Mouse (Mus musculus) urinary bladder, adult 2 months (tissue): Measurements from ENCODE around the gene Acvr1b. TPM values are rescaled to one million over a fixed set of nuclear protein-coding genes. Genes with fewer than 3 reads are reported as not detected.

Experiments
- DNase-seq: peaks from one replicate; pipeline ENCODE4 v3.0.0; 2022; ENCODE audit warnings: low spot score
- polyA plus RNA-seq: library from polyadenylated mRNA; depleted of rRNA; stranded (reverse); fragments of >200 nt; gene quantifications from 2 replicates; pipeline ENCODE4 v1.2.3, GENCODE M21; 2012; rRNA removed

Acvr1b gene
- polyA plus RNA-seq, 1 experiment = 24.8 TPM

DNA sequence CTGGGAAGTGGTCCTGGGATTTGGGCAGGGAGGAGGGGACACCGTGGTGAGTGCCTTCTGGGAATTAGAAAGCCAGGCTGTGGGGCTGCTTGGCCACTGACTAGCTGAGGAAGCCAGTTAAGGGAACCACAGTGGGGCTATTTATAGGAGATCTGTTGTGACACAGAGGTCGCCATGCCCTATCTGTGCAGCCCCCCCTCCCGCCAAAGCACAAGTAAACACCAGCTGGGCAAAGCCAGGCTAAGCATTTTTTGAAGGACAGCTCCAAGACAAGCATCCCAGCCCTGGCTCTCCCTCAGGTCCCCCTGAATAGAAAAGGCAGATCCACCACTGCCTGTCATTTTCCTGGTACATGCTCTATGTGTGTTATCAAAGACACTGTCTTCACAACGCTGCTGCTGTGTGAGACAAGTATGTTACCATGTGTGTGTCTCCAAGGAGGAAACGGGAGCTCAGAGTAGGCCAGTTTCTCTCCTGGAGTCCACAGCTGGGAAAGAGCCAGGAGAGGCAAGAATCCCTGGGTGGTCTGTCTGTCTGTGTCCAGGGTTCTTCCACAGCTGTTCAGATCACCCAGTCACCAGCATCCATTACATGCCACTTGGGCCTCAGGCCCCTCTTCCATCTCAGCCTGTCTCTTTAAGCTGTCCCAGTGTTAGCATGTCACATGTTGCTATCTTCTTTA is 74.3 kb downstream of the Acvr1b start:
- DNase-seq = no peak

DNA sequence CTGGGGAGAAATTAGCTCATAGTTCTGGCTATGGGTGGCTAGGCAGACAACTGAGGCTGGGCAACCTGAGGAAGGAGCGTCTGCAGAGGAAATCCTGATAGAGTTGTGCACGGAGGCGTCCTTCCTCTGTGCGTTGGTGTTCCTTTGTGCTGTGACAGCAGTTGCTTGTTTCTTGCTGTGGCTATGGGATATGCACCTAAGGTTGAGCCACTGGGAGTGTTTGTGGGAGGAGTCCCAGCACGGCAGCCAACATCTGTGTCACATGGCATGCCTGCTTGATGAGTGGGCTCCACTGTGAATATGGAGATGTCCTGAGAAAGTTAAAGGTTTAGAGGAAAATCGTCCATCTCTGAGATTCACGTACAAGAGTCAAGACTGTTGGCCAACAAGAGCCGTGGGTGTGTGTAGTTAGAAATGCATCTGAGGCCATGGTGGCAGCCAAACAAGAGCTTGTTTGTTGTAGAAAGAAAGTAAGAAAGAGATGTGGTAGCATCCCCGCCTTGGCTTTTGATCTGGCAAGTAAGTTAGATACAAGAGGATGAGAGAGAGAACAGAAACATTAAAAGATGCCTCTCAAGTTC is 76.4 kb downstream of the Acvr1b start:
- DNase-seq = no peak

DNA sequence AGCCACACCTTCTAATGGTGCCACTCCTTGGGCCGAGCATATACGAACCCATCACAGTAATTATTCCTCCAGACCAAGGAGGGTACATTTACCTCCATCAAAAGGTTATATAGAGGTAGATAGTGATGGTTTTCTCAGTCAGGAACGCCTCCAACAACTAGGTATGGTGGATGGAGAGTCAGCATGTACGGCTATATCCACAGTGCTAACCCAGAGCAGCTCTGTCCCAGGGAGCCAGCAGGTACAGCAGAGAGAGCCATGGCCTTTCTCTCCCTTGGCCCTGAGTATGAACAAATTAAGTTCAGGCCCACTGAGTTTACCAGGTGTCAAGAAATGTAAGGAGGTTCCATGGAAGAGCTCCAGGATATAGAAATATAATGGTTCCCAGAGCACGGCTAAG is 78.1 kb downstream of the Acvr1b start:
- DNase-seq = no peak

DNA sequence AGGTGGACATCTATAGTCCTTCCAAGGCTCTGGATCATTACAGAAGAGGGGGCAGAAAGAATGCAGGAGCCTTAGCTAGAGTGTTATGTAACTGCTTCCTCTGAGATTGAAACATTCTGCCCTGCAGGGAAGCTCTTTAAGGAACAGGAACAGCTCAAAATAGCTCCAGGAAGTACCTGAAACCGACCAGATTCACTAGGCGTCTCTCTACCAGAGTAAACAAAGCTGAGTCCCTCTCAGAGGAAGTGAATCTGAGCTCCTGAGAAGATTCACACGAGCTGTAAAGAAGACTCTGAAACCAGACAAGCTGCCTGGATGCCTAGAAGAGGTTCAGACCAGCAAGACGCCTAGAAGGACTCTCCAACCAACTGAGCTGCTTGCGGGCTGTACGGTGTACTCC is 78.7 kb downstream of the Acvr1b start:
- DNase-seq = no peak

DNA sequence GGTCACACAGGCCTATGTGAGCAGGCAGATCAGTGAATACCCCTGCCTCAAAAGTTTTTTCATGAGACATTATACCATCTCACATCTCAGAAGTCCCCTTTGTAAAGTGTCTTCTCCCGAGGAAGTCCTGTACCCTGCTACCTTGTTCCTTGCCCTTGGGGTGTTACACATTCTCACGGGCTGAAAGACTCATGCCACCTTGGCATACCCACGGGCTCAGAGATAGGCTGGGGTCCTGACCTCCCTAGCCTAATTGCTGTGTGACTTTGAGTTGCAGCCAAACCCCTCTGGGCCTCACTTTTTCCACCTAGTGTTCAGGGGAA is 79.7 kb downstream of the Acvr1b start:
- DNase-seq = no peak

DNA sequence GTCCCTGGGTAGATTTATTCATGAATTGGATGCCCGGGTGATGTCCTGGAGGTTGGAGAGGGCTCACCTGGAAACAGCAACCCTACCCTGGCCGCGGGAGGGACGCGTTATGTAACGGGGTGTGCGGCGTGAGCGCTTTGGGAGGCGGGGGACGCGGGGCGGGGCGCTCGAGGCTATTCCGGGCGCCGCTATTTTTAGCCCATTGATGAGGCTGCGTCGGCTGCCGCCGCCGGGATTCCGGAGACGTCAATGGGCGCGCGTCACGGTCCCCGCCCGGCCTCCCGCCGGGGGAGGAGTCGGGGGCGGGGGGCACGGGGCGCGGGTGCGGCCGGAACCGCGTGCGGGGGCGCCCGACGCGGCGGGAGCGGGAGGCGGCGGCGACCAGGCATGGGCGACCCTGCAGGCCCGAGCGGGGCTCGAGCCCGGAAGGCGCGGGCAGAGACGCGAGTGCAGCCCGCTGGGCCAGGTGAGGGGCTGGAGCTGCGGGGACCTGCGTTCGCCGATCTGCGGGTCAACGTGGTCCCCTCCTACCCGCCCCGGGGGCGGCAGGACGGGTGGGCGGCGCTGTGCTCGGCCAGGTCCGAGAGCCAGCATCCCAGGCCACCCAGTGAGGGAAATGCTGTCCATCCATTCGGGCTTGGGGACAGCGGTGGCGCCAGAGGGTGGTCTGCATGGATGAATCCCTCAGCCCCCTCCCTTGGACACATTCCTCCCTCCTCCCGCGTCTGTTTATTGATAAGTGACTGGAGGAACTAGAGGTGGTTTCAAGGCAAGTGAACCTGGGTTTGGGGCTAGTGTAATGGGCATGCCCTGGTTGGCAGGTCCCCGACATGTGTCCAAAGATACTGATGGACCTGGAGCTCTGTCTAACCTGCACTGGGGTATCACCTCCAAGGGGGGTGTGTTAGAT is 80.3 kb downstream of the Acvr1b start, which contains the start of gene Nr4a1:
Gene Nr4a1 (plus strand): TSS at position 384 of the 910 bp plus-strand sequence.
- DNase-seq = peak; percentile 58

DNA sequence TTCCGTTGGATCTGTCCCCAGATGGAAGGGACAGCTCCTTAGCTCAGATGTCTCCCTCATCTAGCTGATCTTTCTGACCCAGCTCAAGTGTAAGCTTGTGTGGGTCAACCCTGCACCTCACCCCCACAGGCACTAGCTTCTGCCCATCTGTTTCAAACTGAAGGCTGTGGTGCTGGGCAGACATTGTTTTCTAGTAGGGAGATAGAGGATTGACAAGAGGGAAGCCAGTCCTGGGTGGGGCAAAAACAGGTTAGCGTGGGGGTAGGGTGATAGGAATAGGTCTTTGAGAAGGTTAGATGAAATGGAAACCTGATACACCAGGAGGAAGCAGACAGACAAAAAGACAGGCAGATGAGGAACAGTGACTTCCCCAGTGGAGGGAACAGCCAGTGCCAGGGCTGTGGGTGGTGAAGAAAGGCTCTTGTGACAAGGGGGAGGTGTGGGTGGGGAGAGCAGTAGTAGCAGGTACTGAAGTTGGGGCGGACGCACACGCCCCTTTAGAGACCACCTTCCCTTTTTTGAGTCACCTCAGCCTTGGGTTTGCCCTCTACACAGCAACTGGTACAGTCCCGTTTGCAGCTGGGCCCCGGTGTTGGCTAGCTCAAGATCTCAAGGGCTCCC is 82.1 kb downstream of the Acvr1b start:
- DNase-seq = no peak

DNA sequence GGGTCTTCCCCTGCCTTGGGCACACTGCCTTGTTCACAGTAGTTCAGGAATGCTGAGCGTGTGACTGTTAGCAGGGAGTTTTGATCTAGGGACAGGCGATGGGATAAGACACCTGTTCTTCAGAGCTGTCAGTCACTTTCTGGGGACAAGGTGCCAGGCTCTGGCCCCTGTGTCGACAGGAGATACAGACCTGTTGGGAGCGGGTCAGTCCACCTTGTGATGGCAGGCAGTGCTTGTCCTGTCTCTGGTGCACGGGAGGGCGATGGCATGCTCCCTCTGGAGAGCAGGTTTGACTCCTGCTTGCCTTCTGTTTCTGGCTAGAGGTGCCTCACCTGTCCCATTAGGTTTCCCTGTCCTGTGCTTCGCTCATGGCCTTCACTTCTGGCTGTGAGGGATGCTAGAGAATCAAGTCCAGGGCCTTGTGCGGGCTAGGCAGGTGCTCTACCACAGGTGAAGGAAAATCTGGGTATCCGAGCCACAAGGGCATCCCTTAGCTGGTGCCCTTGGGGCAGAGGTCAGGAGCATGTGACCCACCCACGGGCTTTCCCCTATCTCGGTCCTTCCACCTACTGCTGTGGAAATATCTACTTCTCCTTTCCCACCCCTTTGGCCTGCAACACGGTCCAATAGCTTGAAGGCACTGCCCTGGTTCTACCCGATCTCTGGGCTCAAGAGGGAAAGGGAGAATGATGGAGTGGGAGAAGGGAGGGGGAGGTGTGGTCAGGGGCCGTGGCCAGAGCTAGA is 82.8 kb downstream of the Acvr1b start:
- DNase-seq = no peak

DNA sequence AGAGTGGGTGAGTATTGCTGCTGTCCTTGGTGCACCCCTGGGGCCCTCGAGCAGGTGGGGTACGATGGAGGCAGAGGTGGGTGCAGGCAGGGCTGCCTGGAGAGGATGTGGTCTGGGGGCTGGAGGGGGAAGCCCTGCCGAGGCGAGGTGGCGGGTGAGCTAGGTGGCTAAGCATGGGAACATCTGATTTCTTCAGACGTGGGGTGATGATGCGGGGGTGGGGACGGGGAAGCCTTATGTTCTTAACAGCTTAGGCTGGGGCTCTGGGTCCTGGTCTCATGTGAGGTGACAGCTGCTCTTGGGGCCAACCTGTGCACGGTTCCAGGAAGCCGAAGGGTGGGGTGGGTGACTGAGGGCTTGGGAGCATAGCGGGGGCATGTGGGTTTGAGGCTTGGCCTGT is 84.6 kb downstream of the Acvr1b start:
- DNase-seq = no peak

DNA sequence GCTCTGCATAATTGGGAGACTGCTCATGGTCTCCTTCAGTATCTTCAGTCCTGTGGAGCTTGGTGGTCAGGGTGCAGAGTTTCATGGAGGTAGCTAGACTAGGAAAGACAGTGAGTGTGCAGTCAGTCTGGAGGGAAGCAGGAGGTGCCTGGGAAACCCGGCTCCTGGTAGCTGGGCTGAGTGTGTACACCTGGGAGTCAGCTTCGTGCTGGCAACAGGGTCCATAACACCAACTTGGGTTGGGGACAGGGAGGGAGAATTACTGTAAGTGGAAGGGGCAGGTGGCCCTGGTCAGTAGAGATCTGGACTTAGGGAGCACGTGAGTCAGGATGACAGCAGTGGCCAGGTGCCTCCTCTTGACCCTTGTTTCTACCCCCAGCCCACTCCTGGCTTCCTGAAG is 86.1 kb downstream of the Acvr1b start:
- no peak for DNase-seq

DNA sequence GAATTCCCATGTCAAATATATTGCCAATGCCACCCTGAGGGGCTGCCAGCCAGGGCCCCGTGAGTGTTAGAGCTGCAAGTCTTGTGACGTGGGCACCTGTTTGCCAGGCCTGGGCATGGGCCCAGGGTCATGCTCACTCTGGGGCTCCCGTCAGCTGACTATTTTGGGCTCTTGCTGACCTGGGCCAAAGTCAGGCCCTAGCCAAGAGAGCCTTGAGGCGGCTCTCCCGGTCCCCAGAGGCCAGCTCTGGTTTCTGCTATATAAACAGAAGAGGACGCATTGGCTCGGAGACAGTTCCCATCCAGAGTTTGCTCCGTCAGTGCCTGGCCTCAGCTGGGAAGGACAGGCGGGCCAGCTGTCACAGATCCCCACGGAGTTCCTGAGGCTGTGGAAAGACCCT is 86.5 kb downstream of the Acvr1b start:
- no peak for DNase-seq

DNA sequence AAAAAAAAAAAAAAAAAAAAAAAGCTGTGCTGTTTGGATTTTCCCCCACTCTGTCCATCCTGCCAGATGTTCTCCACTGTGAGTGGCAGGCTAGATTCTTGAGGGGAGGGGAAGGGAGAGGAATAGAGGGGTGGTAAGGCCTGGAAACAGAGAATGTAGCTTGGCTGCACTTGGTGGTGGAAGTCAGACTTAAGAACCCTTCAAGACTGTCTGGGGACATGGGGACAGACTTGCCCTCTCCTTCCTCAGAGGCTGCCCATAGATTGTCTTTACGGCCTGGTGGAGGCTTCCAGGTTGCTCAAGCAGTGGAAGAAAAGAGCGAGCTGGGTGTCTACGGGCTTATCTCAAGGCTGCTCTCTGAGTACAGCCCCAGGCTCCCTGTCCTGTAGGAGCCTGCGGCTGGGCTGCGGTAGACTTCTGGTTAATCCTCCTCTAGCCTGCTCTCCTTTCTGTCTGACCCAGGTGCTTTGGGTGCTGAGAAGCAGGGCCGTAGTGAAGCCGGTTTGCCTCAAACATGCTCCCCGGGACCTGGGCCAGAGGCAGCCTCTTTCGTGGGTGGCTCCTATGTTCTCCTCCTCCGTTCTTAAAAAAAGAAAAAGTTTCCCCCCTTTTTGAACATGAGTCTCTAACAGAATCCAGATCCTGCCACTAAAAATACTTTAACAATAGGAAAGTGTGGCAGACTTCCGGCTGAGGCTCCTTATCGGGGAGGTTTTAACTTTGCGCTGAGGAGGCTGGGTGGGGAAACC is 87.2 kb downstream of the Acvr1b start:
- DNase-seq = no peak

DNA sequence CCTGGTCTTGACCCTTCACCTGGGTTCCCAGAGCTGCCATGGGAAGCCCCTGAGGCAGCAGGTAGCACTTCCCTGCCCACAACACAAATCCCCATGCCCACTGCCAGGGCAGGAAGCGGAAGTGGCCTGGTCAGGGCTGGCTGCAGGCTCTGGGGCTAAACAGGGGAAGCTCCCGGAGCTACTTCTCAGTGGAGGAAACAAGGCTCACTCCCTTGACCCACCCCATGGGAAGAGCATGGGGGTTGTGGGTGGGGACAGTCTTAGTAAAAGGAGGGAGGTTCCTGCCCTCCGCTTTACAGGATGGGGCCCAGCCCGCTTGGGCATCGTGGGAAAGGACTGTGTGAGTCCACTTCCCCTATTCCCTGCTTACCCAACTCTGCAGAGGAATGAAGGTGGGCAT is 88.6 kb downstream of the Acvr1b start:
- DNase-seq = no peak

Other genes starting within 250 kb of the Acvr1b start
- 0.09 and 0.15 TPM in 2 replicates for gene Gm47841, start 126.7 kb upstream of the Acvr1b start, polyA plus RNA-seq
- gene Fignl2, start 95.5 kb upstream of the Acvr1b start, polyA plus RNA-seq = 7.3 and 7.5 TPM in 2 replicates
- gene Ankrd33, start 58.3 kb upstream of the Acvr1b start, polyA plus RNA-seq = not detected in 2 replicates
- gene Acvrl1, start 45.5 kb upstream of the Acvr1b start, polyA plus RNA-seq = 65.7 and 69.9 TPM in 2 replicates
- gene Grasp, start 50.1 kb downstream of the Acvr1b start, polyA plus RNA-seq = 8.7 and 9.7 TPM in 2 replicates
- gene Nr4a1, start 80.2 kb downstream of the Acvr1b start, polyA plus RNA-seq = 11.7 and 12.4 TPM in 2 replicates
- 40.5 and 54.0 TPM in 2 replicates for gene Atg101, start 110.2 kb downstream of the Acvr1b start, polyA plus RNA-seq
- 2.2 and 3.5 TPM in 2 replicates for gene 6030408B16Rik, start 119.1 kb downstream of the Acvr1b start, polyA plus RNA-seq
- 4.8 and 6.2 TPM in 2 replicates for gene Krt80, start 196.1 kb downstream of the Acvr1b start, polyA plus RNA-seq
- gene Krt7, start 237.0 kb downstream of the Acvr1b start, polyA plus RNA-seq = 711 and 749 TPM in 2 replicates